ENCODE assay signal across 8 mouse cellular contexts in the genomic region with DNA sequence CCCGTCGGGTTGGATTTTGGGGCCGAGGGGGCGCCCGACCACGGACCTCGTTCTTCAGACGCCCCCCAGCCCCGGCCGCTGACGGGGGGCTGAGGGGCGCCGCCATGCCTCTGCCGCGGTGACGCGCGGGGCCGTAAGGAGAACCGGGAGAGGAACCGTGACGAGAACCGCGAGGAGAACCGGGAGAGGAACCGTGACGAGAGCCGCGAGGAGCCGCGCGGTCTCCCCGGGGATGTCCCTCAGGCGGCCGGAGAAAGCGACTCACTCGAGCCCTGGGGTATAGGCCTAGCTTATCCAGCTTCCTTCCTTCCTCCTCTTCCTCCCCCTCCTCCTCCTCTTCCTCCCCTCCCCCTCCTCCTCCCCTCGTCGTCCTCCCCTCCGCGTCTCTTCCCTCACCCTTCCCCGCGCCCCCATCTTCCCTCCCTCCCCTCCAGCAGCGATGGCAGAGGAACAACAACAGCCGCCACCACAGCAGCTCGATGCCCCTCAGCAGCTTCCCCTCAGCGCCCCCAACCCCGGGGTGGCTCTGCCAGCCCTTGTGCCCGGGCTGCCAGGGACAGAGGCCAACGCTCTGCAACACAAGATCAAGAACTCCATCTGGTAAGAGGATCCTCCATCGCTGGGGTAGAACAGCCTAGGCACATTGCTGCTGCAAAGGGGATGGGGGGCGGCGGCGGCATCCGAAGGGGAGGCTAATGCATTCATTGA. TPM values are rescaled to one million over a fixed set of nuclear protein-coding genes. Genes with fewer than 3 reads are reported as not detected.
A peak's percentile ranks its signal among the peaks of the same experiment; 100 is the strongest.
DNase-seq lines count a peak whose midpoint lies in the region; ATAC-seq and TF ChIP-seq lines count a peak whose summit lies in the region.

No protein-coding gene starts in this region.

- H3K27ac ChIP-seq in embryonic facial prominence, embryonic 14.5 days (replicated peaks; ENCODE audit: low read depth, low read length) = peak overlapping the region; percentile 99
- peak overlapping the region; percentile 99 for H3K27ac ChIP-seq in kidney, embryonic 14.5 days (ENCODE audit: low read depth, low read length)
- H3K27ac ChIP-seq in midbrain, postnatal 0 days (ENCODE audit: low read depth, low read length) = peak overlapping the region; percentile 100

- no peak; the same call in 1 of the 2 replicates for TF ChIP-seq CTCF in midbrain, postnatal 0 days (IDR thresholded peaks at IDR 0.05)

- no peaks in the 10 kb centered on the region for H3K27me3 ChIP-seq in embryonic facial prominence, embryonic 14.5 days (replicated peaks; ENCODE audit: control insufficient read depth, insufficient read depth, low read length)
- H3K27me3 ChIP-seq in kidney, embryonic 14.5 days (ENCODE audit: control insufficient read depth, insufficient read depth, low read length) = no peaks in the 10 kb centered on the region
- H3K27me3 ChIP-seq in midbrain, postnatal 0 days (ENCODE audit: insufficient read depth, low read length) = no peaks in the 10 kb centered on the region

- 4% methylated on average over 18 of the region's 55 CpGs for WGBS in embryonic facial prominence, embryonic 14.5 days
- under 1% methylated on average over 45 of the region's 55 CpGs for WGBS in kidney, embryonic 14.5 days
- 1% methylated on average over 40 of the region's 55 CpGs for WGBS in midbrain, postnatal 0 days

- peak; percentile 74 for DNase-seq in 416B (ENCODE audit: low read depth)
- peak; percentile 25 to 35 for DNase-seq in adrenal gland, postnatal 4 days (ENCODE audit: low spot score in 2 of 2)
- DNase-seq in embryonic facial prominence, embryonic 14.5 days (ENCODE audit: low spot score) = peak; percentile 70
- DNase-seq in heart, adult 8-10 months (ENCODE audit: low spot score) = peak; percentile 21
- DNase-seq in liver = peak; percentile 67
- peak; percentile 70 for DNase-seq in midbrain, postnatal 0 days (ENCODE audit: low spot score)
- peak; percentile 41 for DNase-seq in spleen, postnatal 14 days (ENCODE audit: low spot score in 2 of 2)

- no peaks in the 10 kb centered on the region for H3K36me3 ChIP-seq in embryonic facial prominence, embryonic 14.5 days (ENCODE audit: control insufficient read depth, insufficient read depth, low read length)
- no peaks in the 10 kb centered on the region for H3K36me3 ChIP-seq in kidney, embryonic 14.5 days (ENCODE audit: control insufficient read depth, insufficient read depth, low read length)
- no peaks in the 10 kb centered on the region for H3K36me3 ChIP-seq in midbrain, postnatal 0 days (ENCODE audit: insufficient read depth, low read length)

- peak overlapping the region; percentile 92 for H3K4me3 ChIP-seq in embryonic facial prominence, embryonic 14.5 days (ENCODE audit: low read depth, low read length)
- peak overlapping the region; percentile 94 for H3K4me3 ChIP-seq in kidney, embryonic 14.5 days (ENCODE audit: low read length)
- H3K4me3 ChIP-seq in midbrain, postnatal 0 days (ENCODE audit: low read depth, low read length) = peak overlapping the region; percentile 90

- peak overlapping the region; percentile 76 for H3K4me2 ChIP-seq in embryonic facial prominence, embryonic 14.5 days (ENCODE audit: low read depth, low read length)
- H3K4me2 ChIP-seq in kidney, embryonic 14.5 days (replicated peaks; ENCODE audit: low read depth, low read length) = peak overlapping the region; percentile 67
- peak overlapping the region; percentile 63 for H3K4me2 ChIP-seq in midbrain, postnatal 0 days (ENCODE audit: low read depth, low read length, poor library complexity, severe bottlenecking)

- no peaks in the 10 kb centered on the region for H3K9me3 ChIP-seq in embryonic facial prominence, embryonic 14.5 days (ENCODE audit: control insufficient read depth, low read length)
- no peaks in the 10 kb centered on the region for H3K9me3 ChIP-seq in kidney, embryonic 14.5 days (ENCODE audit: control insufficient read depth, low read length)
- no peaks in the 10 kb centered on the region for H3K9me3 ChIP-seq in midbrain, postnatal 0 days (ENCODE audit: low read length)

- ATAC-seq in embryonic facial prominence, embryonic 14.5 days (ENCODE audit: low read depth) = peak; percentile 9
- peak; percentile 47 for ATAC-seq in kidney, embryonic 14.5 days (ENCODE audit: low FRiP score, low TSS enrichment)
- peak; percentile 21 for ATAC-seq in midbrain, postnatal 0 days (ENCODE audit: low FRiP score)

- H3K4me1 ChIP-seq in embryonic facial prominence, embryonic 14.5 days (ENCODE audit: control insufficient read depth, insufficient read depth, low read length) = peaks cover 15% of the 10 kb centered on the region
- H3K4me1 ChIP-seq in kidney, embryonic 14.5 days (ENCODE audit: control insufficient read depth, insufficient read depth, low read length) = peaks cover 4% of the 10 kb centered on the region; the same call in 1 of the 2 replicates
- peaks cover 5% of the 10 kb centered on the region for H3K4me1 ChIP-seq in midbrain, postnatal 0 days (ENCODE audit: insufficient read depth, low read length)

- peak overlapping the region; percentile 98 for H3K9ac ChIP-seq in embryonic facial prominence, embryonic 14.5 days (ENCODE audit: low read depth, low read length)
- H3K9ac ChIP-seq in kidney, embryonic 14.5 days (ENCODE audit: low read depth, low read length) = peak overlapping the region; percentile 97
- H3K9ac ChIP-seq in midbrain, postnatal 0 days (replicated peaks; ENCODE audit: low read length, poor library complexity, severe bottlenecking) = peak overlapping the region; percentile 91

RNA-seq across cellular contexts. Expression of gene Rfx7, which starts 0.5 kb away (rescaled TPM):
- 10 to 100 TPM; 37.1 to 38.0 TPM for total RNA-seq in adrenal gland, postnatal 4 days (2021)
- 12.6 and 13.9 TPM in 2 replicates for polyA plus RNA-seq in embryonic facial prominence, embryonic 14.5 days (2014; fragmentation: Nextera tagmentation; extraction: Ambion mirVana)
- total RNA-seq in heart, adult 8-10 months (2022) = 1 to 10 TPM; 7.4 to 8.9 (median 8.7) TPM
- 20.3 and 24.2 TPM in 2 replicates for polyA plus RNA-seq in kidney, embryonic 14.5 days (2014; fragmentation: Nextera tagmentation; extraction: Ambion mirVana)
- total RNA-seq in midbrain, postnatal 0 days (2014; rRNA removed) = 41.5 and 48.2 TPM in 2 replicates
- polyA plus RNA-seq in midbrain, postnatal 0 days (2015; fragmentation: Nextera tagmentation; extraction: Ambion mirVana) = 9.3 and 12.2 TPM in 2 replicates

RNA-seq across cellular contexts. Expression of gene Tex9, which starts 40.5 kb away (rescaled TPM):
- 10 to 100 TPM; 18.2 to 18.5 TPM for total RNA-seq in adrenal gland, postnatal 4 days (2021)
- polyA plus RNA-seq in embryonic facial prominence, embryonic 14.5 days (2014; fragmentation: Nextera tagmentation; extraction: Ambion mirVana) = 22.1 and 24.6 TPM in 2 replicates
- total RNA-seq in heart, adult 8-10 months (2022) = 1 to 10 TPM; 2.0 to 2.6 (median 2.4) TPM
- 48.5 and 48.9 TPM in 2 replicates for polyA plus RNA-seq in kidney, embryonic 14.5 days (2014; fragmentation: Nextera tagmentation; extraction: Ambion mirVana)
- 21.1 and 25.4 TPM in 2 replicates for total RNA-seq in midbrain, postnatal 0 days (2014; rRNA removed)
- polyA plus RNA-seq in midbrain, postnatal 0 days (2015; fragmentation: Nextera tagmentation; extraction: Ambion mirVana) = 35.9 and 44.0 TPM in 2 replicates

Comparison
In these comparisons a context has a peak if more than half of its experiments do, and no peak if none do; other contexts are left out.
1. Peak in every context shown above with its lines: DNase-seq, ATAC-seq, H3K4me3 ChIP-seq and H3K27ac ChIP-seq.
2. DNase-seq: peak in every context shown above with its lines; median percentile 74 in 416B; 70 in embryonic facial prominence, embryonic 14.5 days; 70 in midbrain, postnatal 0 days; 67 in liver; 41 in spleen, postnatal 14 days; 30 in adrenal gland, postnatal 4 days; 21 in heart, adult 8-10 months.